Mouse (Mus musculus) embryo, embryonic 9.5 days (tissue): ENCODE results near the gene 1700020A23Rik.
"Not testable (repeated sequence)": the region's sequence is repeated elsewhere in the genome, so short reads cannot be mapped to it uniquely, and the experiment has no call there.

ENCODE experiments used
- DNase-seq: peaks from one replicate; pipeline ENCODE4 v3.0.0-alpha.2; 2017; ENCODE audit errors: extremely low spot score

Gene 1700020A23Rik

GRCm38 (mm10) chr2:130404939-130405338, at the start of gene 1700020A23Rik, which contains the start of gene Gm28372:
Gene 1700020A23Rik (plus strand): TSS chr2:130405259.
Gene Gm28372 (plus strand): TSS chr2:130405239.
- DNase-seq = no peak

- DNase-seq = no peak
Observed at GRCm38 (mm10) chr2:130357551-130357950, 47.5 kb upstream of the 1700020A23Rik start.

- DNase-seq = no peak
Observed at GRCm38 (mm10) chr2:130358852-130359251, 46.2 kb upstream of the 1700020A23Rik start.

GRCm38 (mm10) chr2:130362511-130363026, 42.5 kb upstream of the 1700020A23Rik start:
- peak; percentile 62 for DNase-seq

GRCm38 (mm10) chr2:130365211-130366094, 39.6 kb upstream of the 1700020A23Rik start:
- peak; percentile 23 for DNase-seq

GRCm38 (mm10) chr2:130367386-130367785, 37.7 kb upstream of the 1700020A23Rik start:
- DNase-seq = no peak

GRCm38 (mm10) chr2:130373026-130373425, 32.0 kb upstream of the 1700020A23Rik start:
- not testable (repeated sequence) for DNase-seq

GRCm38 (mm10) chr2:130374951-130375350, 30.1 kb upstream of the 1700020A23Rik start:
- no peak for DNase-seq

GRCm38 (mm10) chr2:130383205-130383604, 21.9 kb upstream of the 1700020A23Rik start:
- DNase-seq = no peak

GRCm38 (mm10) chr2:130383895-130384294, 21.2 kb upstream of the 1700020A23Rik start:
- no peak for DNase-seq

- DNase-seq = no peak
Observed at GRCm38 (mm10) chr2:130386212-130386611, 18.8 kb upstream of the 1700020A23Rik start.

- no peak for DNase-seq
Observed at GRCm38 (mm10) chr2:130388796-130389195, 16.3 kb upstream of the 1700020A23Rik start.

- no peak for DNase-seq
Observed at GRCm38 (mm10) chr2:130390993-130391625, 13.9 kb upstream of the 1700020A23Rik start.

GRCm38 (mm10) chr2:130392836-130393235, 12.2 kb upstream of the 1700020A23Rik start:
- DNase-seq = no peak

GRCm38 (mm10) chr2:130395696-130396095, 9.4 kb upstream of the 1700020A23Rik start:
- DNase-seq = no peak

- peak; percentile 87 for DNase-seq
Observed at GRCm38 (mm10) chr2:130397186-130397985, 7.7 kb upstream of the 1700020A23Rik start, which contains the start of gene Cpxm1. Gene Cpxm1 (minus strand): TSS chr2:130397574.

- DNase-seq = no peak
Observed at GRCm38 (mm10) chr2:130398091-130398490, 7.0 kb upstream of the 1700020A23Rik start.

- no peak for DNase-seq
Observed at GRCm38 (mm10) chr2:130400046-130400445, 5.0 kb upstream of the 1700020A23Rik start.

GRCm38 (mm10) chr2:130401891-130402290, 3.2 kb upstream of the 1700020A23Rik start:
- DNase-seq = no peak

GRCm38 (mm10) chr2:130406178-130406577, 1.1 kb downstream of the 1700020A23Rik start, which contains the start of gene Tmem239:
Gene Tmem239 (plus strand): TSS chr2:130406478.
- DNase-seq = no peak

GRCm38 (mm10) chr2:130408194-130408593, 3.1 kb downstream of the 1700020A23Rik start:
- peak; percentile 41 for DNase-seq
